Mouse (Mus musculus) CD4-positive helper T cell, adult 2 months (primary cell): ENCODE measurements around the gene Spats2l.

Source experiments
- DNase-seq: peaks from one replicate; pipeline ENCODE4 v3.0.0-alpha.2; 2012; ENCODE audit warnings: low read depth, missing footprints, low spot score

The Spats2l gene

DNA sequence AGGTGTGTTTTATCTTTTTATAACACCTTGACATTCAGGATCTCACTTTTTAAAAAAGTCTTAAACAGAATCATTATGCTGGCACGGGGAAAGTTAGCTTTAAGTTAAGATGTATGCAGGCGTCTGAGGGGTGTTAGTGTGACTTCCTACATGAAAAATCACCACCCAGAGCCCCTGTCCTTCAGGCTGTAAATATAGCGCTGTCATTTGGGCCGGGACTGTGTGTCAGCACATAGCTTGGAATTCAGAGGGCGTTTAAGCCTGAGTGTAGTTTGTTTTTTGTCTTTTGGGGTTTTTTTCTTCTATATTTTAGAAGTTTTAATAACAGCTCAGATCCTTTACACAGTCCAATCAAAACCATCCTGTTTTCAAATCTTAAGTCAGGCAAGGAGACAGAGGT lies 115.8 kb downstream of the Spats2l start:
- no peak for DNase-seq

DNA sequence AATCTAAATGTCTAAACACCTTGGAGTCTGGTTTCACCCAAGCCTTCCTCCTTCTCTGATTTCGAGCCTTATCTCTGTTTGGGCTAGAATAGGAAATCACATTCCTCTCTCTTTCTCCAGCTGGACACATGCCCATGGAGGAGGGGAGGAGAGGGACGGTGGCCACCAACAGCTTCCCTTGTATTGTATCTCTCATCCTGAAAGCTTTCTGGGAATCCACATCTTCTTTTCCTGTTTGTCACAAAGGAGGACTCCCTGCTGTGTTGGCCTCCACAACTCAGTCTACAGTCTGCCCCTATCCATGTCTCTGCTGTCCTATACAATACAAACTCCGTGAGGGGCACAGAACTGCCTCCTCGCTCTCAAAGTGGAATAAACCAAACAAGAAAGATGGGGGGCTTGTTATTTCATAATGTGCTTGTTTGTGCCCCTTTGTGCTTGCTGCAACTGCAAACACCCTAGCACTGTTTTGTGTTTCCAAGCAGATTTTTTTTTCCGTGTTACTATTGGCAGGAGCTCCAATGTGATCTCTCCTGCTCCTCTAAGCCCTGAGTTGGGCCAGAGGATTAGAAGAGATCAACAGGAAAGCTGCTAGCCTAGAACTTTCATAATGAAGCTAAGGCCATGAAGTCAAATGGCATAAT lies 116.4 kb downstream of the Spats2l start:
- no peak for DNase-seq

DNA sequence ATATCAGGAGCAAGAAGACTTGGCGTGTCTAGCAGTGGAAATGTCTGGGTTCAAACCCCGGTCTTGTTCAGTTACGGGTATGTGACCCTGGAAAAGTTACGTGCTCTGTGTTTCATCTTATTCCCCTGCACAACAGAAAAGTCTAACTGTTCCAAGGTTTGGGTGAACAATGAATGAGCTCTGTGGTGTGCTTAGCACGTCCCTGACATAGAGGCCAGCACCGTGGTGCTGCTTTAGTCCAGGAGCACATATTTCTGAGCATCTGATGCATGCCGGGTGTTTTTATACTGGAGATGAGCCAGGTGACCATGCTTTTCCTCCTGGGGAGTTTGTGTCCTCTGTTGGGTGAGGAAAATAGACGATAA lies 116.9 kb downstream of the Spats2l start:
- DNase-seq: no peak

DNA sequence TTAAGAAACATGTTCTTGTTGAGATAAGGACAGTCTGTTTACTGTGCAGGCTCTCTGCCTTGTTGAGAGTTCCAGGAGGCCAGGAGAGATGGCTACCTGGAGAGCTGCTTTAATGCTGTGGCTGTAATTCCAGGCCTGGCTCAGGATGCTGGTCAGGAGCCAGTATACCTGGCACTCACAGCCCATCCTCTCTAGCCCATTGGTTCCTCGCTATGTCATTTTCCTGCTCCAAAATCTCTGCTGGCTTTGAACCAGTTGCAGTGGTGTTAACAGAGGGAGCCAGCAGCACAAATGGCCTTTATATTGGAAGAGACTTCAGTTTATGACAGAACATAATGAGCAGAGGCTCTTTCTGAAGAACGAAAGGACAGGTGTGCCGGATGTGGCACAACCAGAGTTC lies 127.5 kb downstream of the Spats2l start:
- DNase-seq: no peak

DNA sequence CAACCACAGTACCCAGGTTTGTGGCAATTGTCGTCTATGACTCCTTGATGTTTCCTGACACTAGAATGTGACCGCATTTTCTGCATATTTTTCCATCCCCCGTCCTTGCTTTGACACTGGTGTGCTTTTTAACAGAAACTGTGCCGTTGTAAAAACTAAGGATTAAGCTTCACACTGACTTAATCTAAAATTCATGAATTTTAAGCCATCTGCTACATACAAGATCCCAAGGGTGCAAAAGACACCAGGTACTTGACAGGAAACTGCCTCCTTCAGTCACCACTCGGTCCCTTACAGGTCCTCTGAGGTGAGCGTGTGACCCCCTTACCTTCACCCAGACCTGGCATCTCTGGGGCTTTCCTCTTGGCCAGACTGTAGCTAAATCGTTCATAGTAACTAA lies 129.8 kb downstream of the Spats2l start:
- DNase-seq: no peak

DNA sequence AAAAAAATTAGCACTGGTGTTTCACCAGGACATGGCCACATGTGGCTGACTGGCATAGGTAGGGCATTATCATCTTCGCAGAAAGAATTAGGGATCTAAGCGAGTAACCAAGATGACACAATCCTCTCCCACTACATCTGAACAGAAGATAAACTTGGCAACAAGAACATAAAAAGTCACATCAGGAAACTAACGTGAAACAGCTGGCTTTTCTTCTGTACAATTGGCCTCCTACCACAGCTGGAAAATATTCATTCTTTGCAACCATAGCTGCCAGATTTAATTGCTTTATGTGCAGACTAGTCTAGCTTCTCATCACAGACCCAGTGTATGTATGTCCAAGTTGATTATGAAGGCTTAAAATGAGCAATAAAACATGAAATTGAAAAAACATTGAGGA lies 131.9 kb downstream of the Spats2l start:
- no peak for DNase-seq

DNA sequence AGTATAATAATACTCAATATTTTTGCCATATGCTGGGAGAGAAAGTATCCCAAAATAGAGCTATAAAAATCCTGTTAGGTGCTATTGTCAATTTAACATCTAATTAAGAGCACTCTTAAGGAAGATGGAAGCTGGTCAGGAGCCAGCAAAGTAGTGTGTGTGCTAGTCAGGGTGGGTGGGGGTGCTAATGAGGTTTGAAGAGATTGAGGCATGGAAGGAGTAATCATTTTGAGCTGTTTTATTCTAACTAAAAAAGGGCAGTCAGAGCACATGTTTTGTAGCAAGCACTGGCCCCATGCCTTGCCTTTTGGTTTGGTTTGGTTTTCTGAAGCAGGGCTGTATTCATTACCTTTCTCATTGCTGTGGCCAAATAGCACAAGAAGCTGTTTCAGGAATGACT lies 132.3 kb downstream of the Spats2l start:
- no peak for DNase-seq

DNA sequence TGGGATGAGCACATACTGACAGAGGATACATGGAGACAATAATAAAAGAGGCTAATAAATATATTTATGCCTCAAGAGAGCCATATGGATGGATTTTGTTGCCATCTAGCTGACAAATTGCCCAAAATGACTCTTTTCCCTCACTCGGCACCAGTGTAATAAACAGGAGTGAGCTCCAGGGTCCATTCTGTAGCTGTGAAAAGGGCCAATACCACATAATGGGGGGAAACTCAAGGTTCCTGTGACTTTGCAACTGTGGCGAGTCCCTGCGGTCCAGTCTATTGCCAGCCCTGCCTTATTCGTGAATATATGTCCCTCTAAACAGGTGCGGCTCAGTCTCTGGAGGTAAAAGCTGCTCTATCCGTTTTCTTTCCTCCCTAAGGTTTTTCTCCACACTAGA lies 137.6 kb downstream of the Spats2l start:
- no peak for DNase-seq

DNA sequence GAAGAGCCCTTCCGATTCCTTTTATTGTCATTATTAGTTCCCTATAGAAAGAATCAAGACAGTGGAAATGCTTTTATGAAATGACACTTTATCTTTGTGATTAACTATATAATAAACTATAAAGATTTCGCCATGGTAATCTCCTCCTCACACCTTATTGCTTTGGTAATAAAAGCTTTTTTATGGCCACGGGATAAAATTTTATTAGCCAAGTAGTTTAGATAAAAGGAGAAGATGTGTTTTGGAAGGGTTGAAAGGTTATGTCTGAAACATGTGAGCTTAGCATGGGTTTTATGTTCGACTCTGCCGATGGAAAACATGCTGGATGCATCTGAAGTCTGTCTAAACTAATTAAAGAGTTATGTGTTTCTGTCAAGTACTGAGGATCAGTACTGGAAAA lies 143.4 kb downstream of the Spats2l start:
- no peak for DNase-seq

DNA sequence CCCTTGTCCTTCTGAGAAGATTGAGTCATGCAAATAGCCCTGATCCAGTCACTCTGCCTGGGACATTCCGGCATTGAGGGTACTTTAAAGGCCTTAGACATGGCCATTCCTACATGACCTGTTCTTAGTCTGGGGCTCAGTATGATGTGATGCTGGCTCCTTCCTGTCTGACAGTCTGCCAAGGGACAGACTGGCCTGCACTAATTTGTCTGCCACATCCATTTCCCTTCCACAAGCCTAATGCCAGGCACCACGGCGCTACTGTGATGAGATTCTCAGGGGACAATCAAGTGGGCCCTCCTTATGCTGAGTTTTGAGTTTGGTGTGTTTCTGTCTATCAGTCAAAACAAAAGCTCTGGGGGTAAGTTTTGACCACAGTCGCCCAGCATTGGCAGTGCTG lies 144.6 kb downstream of the Spats2l start:
- DNase-seq: no peak

DNA sequence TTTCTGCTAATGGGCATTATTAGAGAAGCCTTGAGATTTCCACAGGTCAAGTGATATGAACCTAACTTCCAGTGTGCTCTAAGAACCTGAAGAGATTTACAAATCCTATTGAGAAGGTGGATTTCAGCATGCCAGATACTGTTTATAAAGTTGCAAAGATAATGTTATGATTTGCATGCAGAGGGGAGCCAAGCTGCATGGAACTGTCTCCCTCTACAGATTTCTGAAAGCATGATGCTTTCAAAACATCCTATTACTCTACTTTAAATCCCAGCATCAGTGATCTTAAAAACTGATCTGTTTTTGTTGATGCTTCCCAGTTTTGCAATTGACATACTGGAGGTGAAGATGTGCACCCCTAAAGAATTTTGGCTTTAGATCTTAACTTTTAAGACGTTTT lies 160.3 kb downstream of the Spats2l start:
- no peak for DNase-seq

DNA sequence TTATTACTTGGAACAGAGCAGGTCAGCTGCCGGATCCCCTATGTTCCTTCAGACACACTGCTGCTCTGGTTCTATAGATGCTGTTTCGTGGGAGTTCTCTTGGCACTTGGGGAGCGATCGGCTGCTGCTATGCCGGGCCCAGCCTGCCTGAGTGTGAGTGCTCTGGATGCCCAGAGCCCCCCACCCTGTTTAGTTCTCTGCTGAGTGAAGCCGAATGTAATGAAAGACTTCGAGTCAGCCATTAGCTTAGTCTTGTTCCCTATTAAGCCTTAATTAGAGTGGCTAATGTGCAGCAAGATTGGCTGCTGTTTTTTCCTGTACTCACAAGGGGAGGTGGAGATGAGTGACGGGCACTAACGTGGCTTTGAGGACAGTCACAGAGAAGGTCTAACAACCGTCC lies 166.7 kb downstream of the Spats2l start:
- DNase-seq: no peak

DNA sequence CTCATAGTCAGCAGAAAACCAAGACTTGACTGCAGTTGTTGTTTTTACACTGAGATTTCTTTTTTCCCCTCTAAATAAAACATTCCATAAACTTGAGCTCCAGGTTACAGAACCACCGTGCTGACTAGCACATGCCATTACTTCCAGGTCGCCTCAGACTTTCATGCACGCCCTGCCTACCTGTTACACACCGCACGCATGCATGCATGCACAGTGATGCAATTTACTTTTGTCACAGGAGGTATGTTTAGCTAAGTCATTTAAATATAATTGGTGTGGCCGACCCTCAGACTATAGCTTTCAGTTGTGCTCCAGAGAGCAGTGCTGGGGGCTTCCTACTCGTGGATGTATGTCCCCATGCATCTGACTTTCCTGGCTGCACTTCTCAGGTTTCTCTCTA lies 167.1 kb downstream of the Spats2l start:
- DNase-seq: no peak

DNA sequence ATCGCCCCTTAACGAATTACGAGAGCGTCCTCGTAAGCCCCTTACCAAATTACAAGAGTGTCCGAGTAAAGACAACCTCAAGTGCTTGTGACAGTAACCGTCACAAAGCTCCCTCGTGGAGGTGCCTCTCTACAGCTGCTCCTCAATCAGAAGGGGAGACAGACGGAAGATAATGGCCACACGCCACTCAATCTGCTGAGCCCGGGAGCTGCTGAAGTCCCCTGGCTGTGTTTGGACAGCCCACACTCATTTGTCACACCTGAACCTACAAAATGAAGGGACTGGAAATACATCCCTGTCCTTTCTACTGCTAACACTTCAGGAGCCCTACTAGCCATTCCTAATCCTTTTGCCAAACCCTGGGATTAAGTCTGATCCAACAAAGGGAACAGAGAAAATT lies 167.8 kb downstream of the Spats2l start:
- no peak for DNase-seq

DNA sequence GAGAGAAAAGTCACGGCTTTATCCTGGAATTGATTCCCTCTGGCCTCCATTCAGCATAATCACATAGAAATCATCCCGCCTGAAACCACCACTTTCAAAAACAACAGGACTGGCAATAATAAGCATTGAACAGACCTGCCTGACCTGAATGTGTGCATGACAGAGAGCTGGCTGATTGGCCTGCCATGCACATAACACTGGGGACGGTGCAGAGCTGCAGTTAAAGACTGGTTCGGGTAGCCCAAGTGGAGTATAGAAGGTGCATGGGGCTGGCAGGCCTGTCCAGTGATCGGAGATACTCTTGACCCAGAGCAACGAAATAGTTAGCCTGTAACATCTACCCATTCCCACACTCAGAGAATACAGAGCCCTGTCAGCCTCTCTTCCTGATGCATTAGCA lies 168.3 kb downstream of the Spats2l start:
- no peak for DNase-seq

DNA sequence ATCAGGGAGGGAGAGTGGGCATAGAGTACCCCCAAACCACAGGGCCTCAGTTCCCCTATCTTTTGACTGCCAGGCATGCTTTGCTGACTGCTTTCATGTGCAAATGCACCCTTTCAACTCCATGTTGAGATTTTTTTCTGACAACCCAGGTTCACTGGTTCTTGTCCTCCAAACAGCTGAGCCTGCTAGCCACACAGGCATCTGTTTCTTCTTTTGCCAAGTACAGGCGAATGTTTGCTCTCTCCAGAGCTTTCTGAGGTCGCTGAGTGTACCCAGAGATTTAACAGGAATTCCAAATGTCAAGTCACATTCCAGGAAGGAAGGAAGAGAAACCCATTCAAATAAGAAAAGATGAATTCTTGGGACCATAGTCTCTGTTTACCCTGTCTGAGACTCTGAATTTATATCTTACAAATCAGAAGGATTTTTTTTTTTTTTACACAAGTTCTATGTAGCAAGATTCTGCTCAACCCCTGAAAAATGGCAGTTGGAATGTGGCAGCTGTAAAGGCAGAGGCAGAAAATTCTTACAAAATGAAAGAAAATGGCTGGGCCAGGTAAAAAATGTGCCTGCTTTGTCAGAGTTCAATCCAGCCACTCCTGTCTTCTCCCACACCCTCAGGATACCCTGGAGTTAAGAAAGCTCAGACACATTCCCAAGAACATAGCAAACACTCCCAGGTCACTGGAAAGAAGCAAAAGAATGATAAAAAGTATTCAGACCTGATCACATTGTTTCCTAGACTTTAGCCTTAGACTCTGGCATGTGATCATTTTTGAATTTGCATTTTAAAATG lies 173.8 kb downstream of the Spats2l start:
- DNase-seq: no peak

DNA sequence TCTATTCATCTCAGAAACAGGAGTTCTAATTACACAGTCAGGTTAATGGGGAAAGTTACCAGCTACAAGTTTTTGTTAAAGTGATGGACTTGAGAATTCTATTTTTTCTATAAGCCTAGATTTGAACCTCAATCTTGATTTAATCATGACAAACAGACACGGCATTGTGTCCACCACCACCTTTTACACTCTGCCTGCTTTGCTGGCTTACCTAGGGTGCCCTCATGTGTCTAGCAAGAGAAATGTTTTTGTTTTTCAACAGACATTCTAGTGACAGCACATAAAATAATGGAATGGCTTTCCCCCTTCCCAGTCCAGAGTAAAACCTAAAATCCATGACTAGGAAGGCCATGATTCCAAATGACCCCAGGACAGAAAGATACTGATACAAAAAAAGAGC lies 175.2 kb downstream of the Spats2l start:
- no peak for DNase-seq

DNA sequence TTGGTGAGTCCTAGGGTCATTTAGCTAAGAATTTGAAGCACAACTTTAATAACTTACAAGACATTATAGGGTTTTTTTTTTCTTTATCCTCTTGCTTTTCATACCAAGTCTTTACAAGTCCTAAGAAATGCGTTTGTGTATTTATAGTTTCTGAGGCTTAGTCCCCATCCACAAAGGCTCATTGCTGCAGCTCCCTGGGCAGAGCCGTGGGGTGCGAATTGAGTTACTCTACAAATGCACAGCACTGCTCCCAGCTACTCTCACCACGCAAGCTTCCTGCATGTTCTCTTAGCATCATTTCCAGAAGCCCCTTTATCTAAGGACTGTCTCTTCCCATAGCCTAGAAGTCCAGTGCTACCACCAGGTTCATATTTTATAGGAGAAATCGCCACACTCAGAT lies 175.8 kb downstream of the Spats2l start:
- no peak for DNase-seq

DNA sequence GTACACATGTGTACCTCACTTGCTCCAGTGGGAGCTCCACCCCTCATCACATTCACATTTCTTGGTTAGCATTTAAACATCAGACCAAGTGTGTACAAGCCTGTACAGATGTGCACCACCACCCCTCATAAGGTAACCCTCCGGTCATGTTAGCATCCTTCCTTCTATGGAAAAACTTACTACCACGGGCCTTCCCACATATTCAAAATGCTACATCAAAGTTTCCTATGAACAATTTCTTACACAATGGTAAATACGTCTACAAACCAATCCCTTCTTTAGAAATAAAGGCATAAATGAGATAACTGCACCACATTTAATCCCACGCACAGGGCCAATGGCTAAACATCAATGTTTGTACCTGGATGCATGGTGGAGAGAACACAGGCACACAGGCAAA lies 178.5 kb downstream of the Spats2l start:
- no peak for DNase-seq

DNA sequence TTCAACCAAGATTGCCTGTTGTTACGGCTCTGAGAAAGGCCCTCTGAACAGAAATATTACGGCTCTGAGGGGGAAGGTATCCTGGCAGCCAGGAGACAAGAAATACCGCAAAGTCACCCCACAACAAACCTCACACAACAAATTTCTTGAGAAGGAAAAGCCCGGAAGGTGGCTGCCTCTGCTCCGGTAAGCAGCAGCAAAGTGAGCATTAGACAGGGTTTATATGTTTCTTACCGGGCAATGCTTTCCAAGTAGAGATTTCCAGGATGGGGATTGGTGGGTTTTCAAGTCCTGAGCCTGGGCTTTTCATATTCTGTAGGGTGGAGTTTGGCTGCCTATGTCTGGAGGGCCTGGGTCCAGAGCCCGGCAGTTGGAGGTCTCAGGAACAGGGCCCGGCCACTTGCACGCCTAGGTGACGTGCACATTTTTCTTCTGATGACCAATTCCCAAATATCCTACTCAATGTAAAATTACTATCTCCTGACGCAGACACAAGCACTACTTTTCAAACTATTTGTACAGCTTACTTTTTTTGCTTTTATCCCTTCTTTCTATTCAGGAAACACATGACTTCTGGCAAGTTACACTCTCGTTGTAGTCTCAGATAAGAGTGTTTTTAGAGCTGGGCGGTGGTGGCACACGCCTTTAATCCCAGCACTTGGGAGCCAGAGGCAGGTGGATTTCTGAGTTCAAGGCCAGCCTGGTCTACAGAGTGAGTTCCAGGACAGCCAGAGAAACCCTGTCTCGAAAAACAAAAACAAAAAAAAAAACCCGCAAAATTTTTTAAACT lies 179.8 kb downstream of the Spats2l start:
- DNase-seq: no peak

DNA sequence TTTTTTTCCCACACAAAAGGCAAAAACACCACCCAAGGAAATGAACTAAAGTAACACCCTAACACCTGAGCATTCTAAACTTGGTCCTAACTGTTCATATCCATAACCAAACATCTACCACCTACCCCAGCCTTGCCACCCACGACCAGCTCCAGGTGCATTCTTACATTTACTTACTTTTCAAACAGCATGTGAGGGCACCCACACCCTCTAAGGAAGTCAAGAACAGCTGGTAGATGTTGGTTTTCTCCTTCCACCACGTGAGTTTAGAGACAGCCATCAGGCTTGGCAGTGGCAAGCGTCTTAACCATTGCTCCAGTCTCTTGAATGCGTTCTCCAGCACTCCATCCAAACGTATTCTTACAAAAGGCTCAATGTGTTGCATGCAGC lies 180.4 kb downstream of the Spats2l start:
- DNase-seq: no peak

DNA sequence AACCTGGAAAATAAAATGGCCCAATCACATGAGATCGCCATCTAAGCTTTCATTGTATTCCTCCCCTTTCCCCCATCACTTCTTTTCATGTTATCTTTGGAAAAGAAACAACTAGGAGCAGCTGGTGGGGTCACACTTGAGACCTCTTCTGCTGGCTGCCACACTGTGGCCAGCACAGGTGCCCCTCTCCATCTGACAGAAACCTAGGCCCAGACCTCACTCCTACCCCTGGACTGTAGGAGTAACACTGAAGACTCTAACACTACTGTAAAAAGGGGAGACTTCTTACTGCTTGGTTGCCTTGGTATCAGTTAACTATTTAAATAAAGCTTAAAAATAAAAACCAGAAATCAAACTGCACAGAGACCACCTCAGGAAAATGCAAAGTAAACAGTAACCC lies 181.8 kb downstream of the Spats2l start:
- DNase-seq: no peak
